Mouse (Mus musculus) kidney, adult 2 months (tissue): ENCODE measurements around the gene Ifnb1.

Source experiments
- CTCF ChIP-seq: fragments of 200-500 bp; conservative IDR thresholded peaks from 2 replicates; pipeline ENCODE4 v1.5.1; 2011; ENCODE audit warnings: low read depth, mild to moderate bottlenecking, control low read depth, low read length, moderate library complexity, mixed read lengths; ENCODE audit not compliant: insufficient read depth, insufficient read length
- POLR2A ChIP-seq: fragments of 200-500 bp; IDR thresholded peaks from one replicate; pipeline ENCODE4 v1.6.1; 2011; ENCODE audit warnings: low read depth, low read length, control low read depth

DNA sequence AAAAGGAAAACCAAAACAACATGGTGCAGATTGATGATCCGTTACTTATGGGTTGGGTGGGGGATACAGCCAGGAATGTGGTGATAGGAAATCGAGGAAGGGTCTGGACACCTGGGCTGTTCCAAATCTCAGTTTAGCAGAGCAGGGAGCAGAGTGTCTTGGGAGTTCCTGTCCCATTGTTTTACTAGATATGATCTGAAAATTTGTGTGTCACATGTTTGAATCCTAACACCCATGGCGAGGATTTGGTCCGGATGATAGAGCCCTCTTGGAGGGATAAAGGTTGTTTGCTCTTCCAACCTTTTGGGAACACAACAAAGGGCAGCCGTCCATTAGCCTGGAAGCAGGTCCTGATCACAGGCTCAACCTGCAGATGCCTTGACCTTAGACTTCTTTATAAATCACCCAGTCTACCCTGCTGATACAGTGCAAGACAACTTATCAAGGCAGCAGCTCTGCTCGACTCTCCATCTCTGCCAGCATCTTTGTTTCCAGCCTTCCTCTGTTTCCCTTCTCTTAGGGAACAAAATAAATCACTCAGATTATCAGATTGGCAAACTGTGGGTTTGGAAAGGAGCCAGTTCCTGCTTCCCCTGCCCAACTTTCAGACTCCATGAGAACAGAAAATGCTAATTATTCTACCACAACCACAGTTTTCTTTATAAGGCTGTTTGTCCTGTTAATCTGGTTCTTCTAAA lies 26.1 kb downstream of the Ifnb1 start:
- no peak for TF ChIP-seq POLR2A
- TF ChIP-seq CTCF: no peak
